ENCODE assay signal across 25 mouse cellular contexts in genomic region chr3:127116226-127116625, GRCm38 (mm10).
DNase-seq lines count a peak whose midpoint lies in the region; ATAC-seq lines count a peak whose summit lies in the region.
"Had no signal": no experiment of that assay in that cellular context is flagged by ENCODE, and none has a peak within 500 bp of the region (broad histone marks: within the 10 kb centered on the region; RNA-seq: fewer than 3 reads in every experiment).

No protein-coding gene starts in this region.

- DNase-seq in adrenal gland, postnatal 10 days, result peak; percentile 10
- DNase-seq in adrenal gland, postnatal 14 days, result no peak
- DNase-seq in left cerebral cortex, postnatal 4 days, result peak; percentile 17
- no peak for DNase-seq in left cerebral cortex, adult 18-20 months (ENCODE audit: low spot score in 2 of 2)
- peak; percentile 73 to 78 for DNase-seq in cerebellum, postnatal 14 days
- DNase-seq in lung, postnatal 4 days, result no peak
- DNase-seq: adrenal gland, adult 8-10 months; gastrocnemius, postnatal 36 days; heart, adult 2 months; heart, postnatal 14 days; kidney, adult 11 months; kidney, postnatal 14 days; liver, embryonic 13.5 days; lung, adult 18-20 months; midbrain, embryonic 14.5 days; thymus, postnatal 4 days had no signal

- H3K4me2 ChIP-seq in heart, embryonic 11.5 days, result no peak overlapping the region
- H3K4me2 ChIP-seq: hindbrain, embryonic 15.5 days; liver, embryonic 13.5 days had no signal

- no peak overlapping the region for H3K9ac ChIP-seq in heart, embryonic 11.5 days (ENCODE audit: low read depth, low read length)
- H3K9ac ChIP-seq: hindbrain, embryonic 15.5 days; liver, embryonic 13.5 days had no signal

- no peaks in the 10 kb centered on the region for H3K36me3 ChIP-seq in heart, embryonic 11.5 days (ENCODE audit: control insufficient read depth, insufficient read depth, low read length)
- H3K36me3 ChIP-seq: hindbrain, embryonic 10.5 days; hindbrain, embryonic 15.5 days; liver, embryonic 13.5 days had no signal

- WGBS in heart, embryonic 11.5 days (ENCODE audit: insufficient replicate concordance), result 83% methylated on average over 6 of the region's 6 CpGs

- H3K4me1 ChIP-seq in heart, embryonic 11.5 days (ENCODE audit: control insufficient read depth, insufficient read depth, low read length), result no peaks in the 10 kb centered on the region
- H3K4me1 ChIP-seq: hindbrain, embryonic 10.5 days; liver, embryonic 13.5 days had no signal

- H3K9me3 ChIP-seq in heart, embryonic 11.5 days (replicated peaks; ENCODE audit: control insufficient read depth, low read length), result no peaks in the 10 kb centered on the region
- H3K9me3 ChIP-seq: hindbrain, embryonic 10.5 days; hindbrain, embryonic 15.5 days; liver, embryonic 13.5 days had no signal

- intact Hi-C loops in left cerebral cortex, postnatal 4 days (cut with DNase I), result no loop called here

- H3K27me3 ChIP-seq in heart, embryonic 11.5 days (ENCODE audit: control insufficient read depth, insufficient read depth, low read length), result no peaks in the 10 kb centered on the region
- H3K27me3 ChIP-seq: CH12.LX; hindbrain, embryonic 15.5 days; liver, embryonic 13.5 days had no signal

- ATAC-seq in heart, embryonic 11.5 days (replicated peaks; ENCODE audit: insufficient number of reproducible peaks, low FRiP score, low TSS enrichment), result no peak
- ATAC-seq: forebrain, embryonic 16.5 days; inflammation-experienced regulatory T-cells, adult 6 months; lung, postnatal 0 days had no signal

- no peak overlapping the region for H3K4me3 ChIP-seq in heart, embryonic 11.5 days (ENCODE audit: low read depth, low read length)
- H3K4me3 ChIP-seq: erythroblast, embryonic 14.5 days; heart, adult 2 months; hindbrain, embryonic 10.5 days; hindbrain, embryonic 15.5 days; liver, embryonic 13.5 days had no signal

- no peak overlapping the region for H3K27ac ChIP-seq in heart, embryonic 11.5 days (ENCODE audit: low read depth, low read length)
- H3K27ac ChIP-seq: heart, adult 2 months; hindbrain, embryonic 10.5 days; hindbrain, embryonic 15.5 days; liver, embryonic 13.5 days; macrophage had no signal

Comparison
In these comparisons a context has a peak if more than half of its experiments do, and no peak if none do; other contexts are left out.
1. DNase-seq: peak in adrenal gland, postnatal 10 days (single experiment), left cerebral cortex, postnatal 4 days (single experiment) and cerebellum, postnatal 14 days (2 of 2); none in adrenal gland, postnatal 14 days (single experiment), left cerebral cortex, adult 18-20 months (0 of 2) and lung, postnatal 4 days (0 of 2).